Mouse (Mus musculus): ENCODE measurements around the gene B130006D01Rik.

- 0 out of 2 replicates have a peak, but pooled peaks have one; percentile 35 for TF ChIP-seq GATA1 (IDR thresholded peaks at IDR 0.05; ENCODE audit: low read length)
- TF ChIP-seq TAL1 (IDR thresholded peaks at IDR 0.05; ENCODE audit: low read length), result peak; percentile 45; the same call in 1 of the 3 replicates
Observed at GRCm38 (mm10) chr11:95700778-95701739, 22.3 kb upstream of the B130006D01Rik start.
